In genomic region chr9:55404976-55405702, GRCm38 (mm10) we compare ENCODE assay signal across 18 mouse cellular contexts.
"Had no signal": no experiment of that assay in that cellular context is flagged by ENCODE, and none has a peak within 500 bp of the region (broad histone marks: within the 10 kb centered on the region; RNA-seq: fewer than 3 reads in every experiment).

No protein-coding gene starts in this region.

- H3K27me3 ChIP-seq: midbrain, embryonic 12.5 days; midbrain, embryonic 15.5 days; neural tube, embryonic 12.5 days; stomach, embryonic 15.5 days had no signal

- H3K27ac ChIP-seq: left cerebral cortex, adult 2 months; liver, embryonic 14.5 days; macrophage; midbrain, embryonic 12.5 days; midbrain, embryonic 15.5 days; neural tube, embryonic 12.5 days; stomach, embryonic 15.5 days had no signal

- H3K4me1 ChIP-seq: stomach, embryonic 15.5 days had no signal

- H3K9ac ChIP-seq: liver, embryonic 14.5 days; liver, postnatal 0 days; lung, embryonic 14.5 days; midbrain, embryonic 12.5 days; midbrain, embryonic 15.5 days; neural tube, embryonic 12.5 days; stomach, embryonic 15.5 days had no signal

- H3K9me3 ChIP-seq: midbrain, embryonic 12.5 days; midbrain, embryonic 15.5 days; neural tube, embryonic 12.5 days; stomach, embryonic 15.5 days had no signal

- H3K36me3 ChIP-seq: midbrain, embryonic 12.5 days; midbrain, embryonic 15.5 days; neural tube, embryonic 12.5 days; stomach, embryonic 15.5 days had no signal

- ATAC-seq: liver, postnatal 0 days; midbrain, embryonic 15.5 days had no signal

- DNase-seq: kidney, adult 9 months; kidney, postnatal 14 days; kidney, postnatal 4 days; layer of hippocampus, adult 9-11 months; liver, postnatal 0 days; lung, embryonic 14.5 days; retina, postnatal 1 day; right cerebral cortex, postnatal 25 days; spleen, adult 18-20 months; thymus, adult 18-20 months; thymus, postnatal 4 days had no signal

- H3K4me2 ChIP-seq: lung, embryonic 14.5 days; midbrain, embryonic 12.5 days; midbrain, embryonic 15.5 days; neural tube, embryonic 12.5 days; stomach, embryonic 15.5 days had no signal

- H3K4me3 ChIP-seq: left cerebral cortex, adult 2 months; midbrain, embryonic 12.5 days; midbrain, embryonic 15.5 days; neural tube, embryonic 12.5 days; stomach, embryonic 15.5 days had no signal
